Mouse (Mus musculus) lung, embryonic 16.5 days (tissue): ENCODE data around the gene Vmn2r18. TPM values are rescaled to one million over a fixed set of nuclear protein-coding genes. Genes with fewer than 3 reads are reported as not detected.

Experiments
- ATAC-seq: fragments of 200-750 bp; cut with Nextera tagmentation; 2 replicates; pipeline ENCODE4 v1.8.0; 2017; ENCODE audit warnings: low read depth, mild to moderate bottlenecking, moderate library complexity
- H3K27ac ChIP-seq: fragments of 300-500 bp; sonication (generic); 2 replicates; pipeline ENCODE4 v1.5.1; 2014; ENCODE audit warnings: mild to moderate bottlenecking, control low read depth, low read length
- H3K27me3 ChIP-seq: fragments of 300-500 bp; sonication (generic); 2 replicates; pipeline ENCODE4 v1.6.1; 2014; ENCODE audit warnings: low read depth, low read length, mixed read lengths; ENCODE audit not compliant: control insufficient read depth, insufficient read depth
- H3K36me3 ChIP-seq: fragments of 300-500 bp; sonication (generic); 2 replicates; pipeline ENCODE4 v1.6.1; 2014; ENCODE audit warnings: low read length; ENCODE audit not compliant: control insufficient read depth, insufficient read depth
- H3K4me1 ChIP-seq: fragments of 300-500 bp; sonication (generic); replicated peaks from 2 replicates; pipeline ENCODE4 v1.6.1; 2014; ENCODE audit warnings: low read length, mixed read lengths; ENCODE audit not compliant: control insufficient read depth, insufficient read depth
- H3K4me2 ChIP-seq: fragments of 300-500 bp; sonication (generic); 2 replicates; pipeline ENCODE4 v1.6.1; 2014; ENCODE audit warnings: low read depth, low read length, control low read depth
- H3K4me3 ChIP-seq: fragments of 300-500 bp; sonication (generic); 2 replicates; pipeline ENCODE4 v1.5.1; 2014; ENCODE audit warnings: mild to moderate bottlenecking, low read length, control low read depth
- H3K9ac ChIP-seq: fragments of 300-500 bp; sonication (generic); 2 replicates; pipeline ENCODE4 v1.6.1; 2014; ENCODE audit warnings: low read length, control low read depth
- H3K9me3 ChIP-seq: fragments of 300-500 bp; sonication (generic); 2 replicates; pipeline ENCODE4 v1.6.1; 2016; ENCODE audit warnings: low read length; ENCODE audit not compliant: control insufficient read depth
- WGBS: fragments of 180-500 bp; shearing (Covaris S2); extraction: QIAGEN DNeasy Blood & Tissue Kit; methylation state at CpG from one replicate; pipeline ENCODE4 v1.1.7; 2014; 5-methylcytosine and 5-hydroxymethylcytosine counted together
- polyA plus RNA-seq: library from polyadenylated mRNA; unstranded; fragments of >200 nt; fragmentation: Nextera tagmentation; extraction: Ambion mirVana; gene quantifications from 2 replicates; pipeline ENCODE4 v1.2.1, GENCODE M21; 2015

The Vmn2r18 gene
- 0.06 and 0.11 TPM in 2 replicates for polyA plus RNA-seq

DNA sequence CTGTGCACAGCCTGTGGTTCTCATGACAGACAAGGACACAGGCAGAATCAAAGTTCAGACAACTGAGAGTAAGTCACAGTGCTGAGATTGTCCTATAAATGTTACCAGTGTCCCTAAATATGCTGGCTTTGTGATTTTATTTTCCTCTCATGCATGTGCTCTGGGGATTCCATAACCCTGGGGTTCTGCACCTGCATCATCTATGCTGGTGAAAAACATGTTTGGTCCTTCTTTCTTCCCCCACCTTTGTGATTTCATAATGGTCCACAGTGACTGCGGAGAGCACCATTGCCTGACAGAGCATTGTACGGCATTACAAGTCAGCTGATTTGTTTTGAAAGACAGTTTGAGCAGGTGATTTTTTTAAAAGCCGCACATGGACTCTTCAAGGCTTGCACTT is at the start of gene Vmn2r18:
Gene Vmn2r18, minus strand, starts transcription at position 101 of the 400 bp plus-strand sequence.
- no peak within 1 kb of the TSS for H3K4me3 ChIP-seq
- no peaks in the 10 kb centered on the region for H3K4me1 ChIP-seq
- no peak within 1 kb of the TSS for H3K27ac ChIP-seq
- H3K9me3 ChIP-seq: no peaks in the 10 kb centered on the region
- 83% methylated on average over 3 of the region's 3 CpGs for WGBS
- no peaks in the 10 kb centered on the region for H3K36me3 ChIP-seq
- no peak for ATAC-seq
- no peaks in the 10 kb centered on the region for H3K27me3 ChIP-seq
- H3K9ac ChIP-seq: no peak within 1 kb of the TSS
- no peak within 1 kb of the TSS for H3K4me2 ChIP-seq

- peaks cover 9% of the 10 kb centered on the region; the same call in 1 of the 2 replicates for H3K4me1 ChIP-seq
- no peaks in the 10 kb centered on the region for H3K9me3 ChIP-seq
- H3K27ac ChIP-seq: no peak overlapping the region
- no peak overlapping the region for H3K4me2 ChIP-seq
- peak overlapping the region; percentile 77 for H3K4me3 ChIP-seq
- ATAC-seq: no peak
- H3K9ac ChIP-seq: no peak overlapping the region
- H3K36me3 ChIP-seq: peaks cover 16% of the 10 kb centered on the region
- no peaks in the 10 kb centered on the region for H3K27me3 ChIP-seq
- 62% methylated on average over 3 of the region's 3 CpGs for WGBS
Observed at GRCm38 (mm10) chr5:151651411-151651784, 45.6 kb upstream of the Vmn2r18 start.

- peak; percentile 99 for ATAC-seq
- WGBS: 0% methylated on average over 41 of the region's 42 CpGs
- peak within 1 kb of the TSS; percentile 81 for H3K9ac ChIP-seq
- no peaks in the 10 kb centered on the region for H3K9me3 ChIP-seq
- no peaks in the 10 kb centered on the region for H3K27me3 ChIP-seq
- H3K4me1 ChIP-seq: peaks cover 9% of the 10 kb centered on the region; the same call in 1 of the 2 replicates
- H3K4me3 ChIP-seq: peak within 1 kb of the TSS; percentile 77
- H3K36me3 ChIP-seq: peaks cover 21% of the 10 kb centered on the region
- H3K27ac ChIP-seq: peak within 1 kb of the TSS; percentile 75
- H3K4me2 ChIP-seq: peak within 1 kb of the TSS; percentile 78
Observed at GRCm38 (mm10) chr5:151650700-151651410, 45.0 kb upstream of the Vmn2r18 start, which contains the start of gene Rfc3. Rfc3 (minus strand) TSS chr5:151651242.

- WGBS: 94% methylated on average over 7 of the region's 7 CpGs
- H3K4me1 ChIP-seq: peaks cover 4% of the 10 kb centered on the region; the same call in 1 of the 2 replicates
- peaks cover 65% of the 10 kb centered on the region for H3K36me3 ChIP-seq
- no peaks in the 10 kb centered on the region for H3K9me3 ChIP-seq
- no peak overlapping the region for H3K9ac ChIP-seq
- no peak overlapping the region for H3K4me2 ChIP-seq
- no peak for ATAC-seq
- H3K4me3 ChIP-seq: no peak overlapping the region
- no peaks in the 10 kb centered on the region for H3K27me3 ChIP-seq
- no peak overlapping the region for H3K27ac ChIP-seq
Observed at GRCm38 (mm10) chr5:151644845-151645244, 39.0 kb upstream of the Vmn2r18 start.

GRCm38 (mm10) chr5:151642867-151643266 is 37.0 kb upstream of the Vmn2r18 start:
- H3K4me1 ChIP-seq: no peaks in the 10 kb centered on the region
- H3K36me3 ChIP-seq: peaks cover 58% of the 10 kb centered on the region
- no peak overlapping the region for H3K4me2 ChIP-seq
- H3K27ac ChIP-seq: no peak overlapping the region
- H3K4me3 ChIP-seq: no peak overlapping the region
- no peaks in the 10 kb centered on the region for H3K9me3 ChIP-seq
- ATAC-seq: no peak
- H3K9ac ChIP-seq: no peak overlapping the region
- 80% methylated on average over 5 of the region's 5 CpGs for WGBS
- no peaks in the 10 kb centered on the region for H3K27me3 ChIP-seq

DNA sequence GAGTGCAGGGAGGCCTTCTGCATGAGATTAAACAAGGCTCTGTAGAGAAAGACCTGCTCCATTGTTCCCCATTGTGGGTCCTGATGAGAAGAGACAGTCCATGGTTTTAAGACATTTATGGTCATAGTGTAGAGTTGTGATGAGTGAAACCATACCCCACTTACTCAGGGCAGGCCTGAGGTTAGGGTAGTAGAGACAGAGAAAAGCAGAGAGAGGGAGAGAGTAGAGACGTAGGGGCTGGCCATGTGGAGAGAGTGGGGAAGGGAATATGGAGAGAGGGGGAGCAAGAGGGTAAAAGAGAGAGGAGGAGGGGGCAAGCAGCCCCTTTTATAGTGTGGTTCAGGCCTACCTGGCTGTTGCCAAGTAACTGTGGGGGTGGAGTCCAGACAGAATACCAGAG is 36.3 kb upstream of the Vmn2r18 start:
- no peak overlapping the region for H3K9ac ChIP-seq
- no peaks in the 10 kb centered on the region for H3K9me3 ChIP-seq
- no peak overlapping the region for H3K4me3 ChIP-seq
- ATAC-seq: no peak
- no peaks in the 10 kb centered on the region for H3K4me1 ChIP-seq
- peaks cover 53% of the 10 kb centered on the region for H3K36me3 ChIP-seq
- H3K4me2 ChIP-seq: no peak overlapping the region
- no peak overlapping the region for H3K27ac ChIP-seq
- 94% methylated on average over 1 of the region's 1 CpGs for WGBS
- H3K27me3 ChIP-seq: no peaks in the 10 kb centered on the region

- Histone ChIP-seq H3K9ac (no peak overlapping the region), H3K36me3 (no peaks in the 10 kb centered on the region), H3K4me3 (no peak overlapping the region), H3K9me3 (no peaks in the 10 kb centered on the region), H3K27ac (no peak overlapping the region), H3K4me2 (no peak overlapping the region), H3K4me1 (no peaks in the 10 kb centered on the region), H3K27me3 (no peaks in the 10 kb centered on the region)
- ATAC-seq: no peak
- WGBS: 50% methylated on average over 1 of the region's 1 CpGs
Observed at GRCm38 (mm10) chr5:151601696-151602095, 4.1 kb downstream of the Vmn2r18 start.

Other genes starting within 250 kb of the Vmn2r18 start
- gene Gm42906, start 177.9 kb downstream of the Vmn2r18 start, polyA plus RNA-seq: not detected in 2 replicates
- 90.2 and 92.2 TPM in 2 replicates for gene Rfc3, start 45.2 kb upstream of the Vmn2r18 start, polyA plus RNA-seq